Mouse (Mus musculus) neural tube, embryonic 12.5 days (tissue): ENCODE measurements at regions not wholly inside any gene's neighbourhood (a gene's known extent, or its start where the extent isn't known, plus 50 kb on each side); places are given as distances from the start of the nearest gene placed in this dataset.
A peak's percentile ranks its signal among the peaks of the same experiment; 100 is the strongest.

ENCODE experiments used
- ATAC-seq: fragments of 200-750 bp; cut with Nextera tagmentation; 2 replicates; pipeline ENCODE4 v1.8.0; 2017; ENCODE audit warnings: low read depth, mild to moderate bottlenecking, moderate TSS enrichment, moderate library complexity; ENCODE audit not compliant: low FRiP score
- H3K27ac ChIP-seq: fragments of 300-500 bp; sonication (generic); 2 replicates; pipeline ENCODE4 v1.5.1; 2016
- H3K27me3 ChIP-seq: fragments of 300-500 bp; sonication (generic); replicated peaks from 2 replicates; pipeline ENCODE4 v1.6.1; 2016; ENCODE audit warnings: mild to moderate bottlenecking
- H3K36me3 ChIP-seq: fragments of 300-500 bp; sonication (generic); 2 replicates; pipeline ENCODE4 v1.6.1; 2016; ENCODE audit warnings: mild to moderate bottlenecking
- H3K4me1 ChIP-seq: fragments of 300-500 bp; sonication (generic); 2 replicates; pipeline ENCODE4 v1.6.1; 2016
- H3K4me2 ChIP-seq: fragments of 300-500 bp; sonication (generic); replicated peaks from 2 replicates; pipeline ENCODE4 v1.6.1; 2016; ENCODE audit warnings: mild to moderate bottlenecking
- H3K4me3 ChIP-seq: fragments of 300-500 bp; sonication (generic); 2 replicates; pipeline ENCODE4 v1.5.1; 2016
- H3K9ac ChIP-seq: fragments of 300-500 bp; sonication (generic); 2 replicates; pipeline ENCODE4 v1.6.1; 2016; ENCODE audit warnings: mild to moderate bottlenecking
- H3K9me3 ChIP-seq: fragments of 300-500 bp; sonication (generic); 2 replicates; pipeline ENCODE4 v1.6.1; 2016; ENCODE audit warnings: mild to moderate bottlenecking
- WGBS: fragments of 180-500 bp; shearing (Covaris S2); methylation state at CpG from one replicate; pipeline ENCODE4 v1.1.7; 2016; 5-methylcytosine and 5-hydroxymethylcytosine counted together

- no peak overlapping the region for H3K27ac ChIP-seq
- ATAC-seq, result no peak
- H3K9me3 ChIP-seq, result no peaks in the 10 kb centered on the region
- peaks cover 44% of the 10 kb centered on the region for H3K27me3 ChIP-seq
- H3K4me1 ChIP-seq, result peaks cover 43% of the 10 kb centered on the region
- WGBS, result 55% methylated on average over 7 of the region's 7 CpGs
- no peak overlapping the region for H3K4me3 ChIP-seq
- H3K4me2 ChIP-seq, result no peak overlapping the region
- H3K36me3 ChIP-seq, result no peaks in the 10 kb centered on the region
- H3K9ac ChIP-seq, result no peak overlapping the region
These were observed 100.4 kb upstream of the Olfm4 start for GRCm38 (mm10) chr14:79883487-79883886.

- peaks cover 46% of the 10 kb centered on the region for H3K27me3 ChIP-seq
- H3K27ac ChIP-seq, result no peak overlapping the region
- H3K9me3 ChIP-seq, result no peaks in the 10 kb centered on the region
- ATAC-seq, result peak; percentile 55
- H3K4me2 ChIP-seq, result no peak overlapping the region
- no peaks in the 10 kb centered on the region for H3K36me3 ChIP-seq
- WGBS, result 3% methylated on average over 9 of the region's 9 CpGs
- no peak overlapping the region for H3K4me3 ChIP-seq
- H3K9ac ChIP-seq, result no peak overlapping the region
- peaks cover 48% of the 10 kb centered on the region for H3K4me1 ChIP-seq
These were observed 102.2 kb upstream of the Olfm4 start for GRCm38 (mm10) chr14:79881726-79882125.

- Histone ChIP-seq H3K4me1 (peaks cover 48% of the 10 kb centered on the region), H3K36me3 (no peaks in the 10 kb centered on the region), H3K9ac (no peak overlapping the region), H3K27ac (no peak overlapping the region), H3K4me3 (no peak overlapping the region), H3K4me2 (peak overlapping the region; percentile 7; the same call in 1 of the 2 replicates), H3K27me3 (peaks cover 45% of the 10 kb centered on the region), H3K9me3 (no peaks in the 10 kb centered on the region)
- WGBS, result 11% methylated on average over 5 of the region's 5 CpGs
- ATAC-seq, result peak; percentile 27; the same call in 1 of the 2 replicates
These were observed 103.7 kb upstream of the Olfm4 start for GRCm38 (mm10) chr14:79880065-79880755.

GRCm38 (mm10) chr14:79879333-79880035 is 104.4 kb upstream of the Olfm4 start:
- Histone ChIP-seq H3K27ac (peak overlapping the region; percentile 38; the same call in 1 of the 2 replicates), H3K27me3 (peaks cover 40% of the 10 kb centered on the region), H3K36me3 (no peaks in the 10 kb centered on the region), H3K4me2 (peak overlapping the region; percentile 33), H3K4me1 (peaks cover 48% of the 10 kb centered on the region), H3K4me3 (no peak overlapping the region), H3K9me3 (no peaks in the 10 kb centered on the region), H3K9ac (no peak overlapping the region)
- 33% methylated on average over 11 of the region's 11 CpGs for WGBS
- no peak; the same call in 1 of the 2 replicates for ATAC-seq

GRCm38 (mm10) chr14:79878285-79879019 is 105.4 kb upstream of the Olfm4 start:
- Histone ChIP-seq H3K9ac (no peak overlapping the region), H3K4me3 (no peak overlapping the region), H3K27me3 (peaks cover 34% of the 10 kb centered on the region), H3K27ac (no peak overlapping the region), H3K4me1 (peaks cover 52% of the 10 kb centered on the region), H3K4me2 (no peak overlapping the region), H3K9me3 (no peaks in the 10 kb centered on the region), H3K36me3 (no peaks in the 10 kb centered on the region)
- no peak for ATAC-seq
- WGBS, result 58% methylated on average over 17 of the region's 17 CpGs

GRCm38 (mm10) chr14:79873062-79873461 is 102.0 kb upstream of the Pcdh8 start:
- peak; percentile 73 for ATAC-seq
- peaks cover 22% of the 10 kb centered on the region for H3K4me1 ChIP-seq
- no peak overlapping the region for H3K4me2 ChIP-seq
- H3K27me3 ChIP-seq, result peaks cover 29% of the 10 kb centered on the region
- no peaks in the 10 kb centered on the region for H3K36me3 ChIP-seq
- no peak overlapping the region for H3K9ac ChIP-seq
- H3K4me3 ChIP-seq, result no peak overlapping the region
- 12% methylated on average over 13 of the region's 13 CpGs for WGBS
- peak overlapping the region; percentile 21; the same call in 1 of the 2 replicates for H3K27ac ChIP-seq
- no peaks in the 10 kb centered on the region for H3K9me3 ChIP-seq

GRCm38 (mm10) chr14:79872430-79872829 is 101.3 kb upstream of the Pcdh8 start:
- Histone ChIP-seq H3K4me1 (peaks cover 20% of the 10 kb centered on the region), H3K4me2 (no peak overlapping the region), H3K27ac (peak overlapping the region; percentile 21; the same call in 1 of the 2 replicates), H3K36me3 (no peaks in the 10 kb centered on the region), H3K4me3 (no peak overlapping the region), H3K27me3 (peaks cover 23% of the 10 kb centered on the region), H3K9ac (no peak overlapping the region), H3K9me3 (no peaks in the 10 kb centered on the region)
- ATAC-seq, result peak; percentile 75
- WGBS, result 5% methylated on average over 1 of the region's 1 CpGs

- Histone ChIP-seq H3K4me3 (no peak overlapping the region), H3K36me3 (no peaks in the 10 kb centered on the region), H3K4me1 (peaks cover 20% of the 10 kb centered on the region), H3K9me3 (no peaks in the 10 kb centered on the region), H3K27me3 (peaks cover 11% of the 10 kb centered on the region; the same call in 1 of the 2 replicates), H3K27ac (no peak overlapping the region), H3K9ac (no peak overlapping the region), H3K4me2 (no peak overlapping the region)
- ATAC-seq, result no peak
- WGBS, result 75% methylated on average over 1 of the region's 1 CpGs
These were observed 98.2 kb upstream of the Pcdh8 start for GRCm38 (mm10) chr14:79869325-79869724.

- H3K4me1 ChIP-seq, result no peaks in the 10 kb centered on the region
- H3K9me3 ChIP-seq, result no peaks in the 10 kb centered on the region
- no peaks in the 10 kb centered on the region; the same call in 1 of the 2 replicates for H3K27me3 ChIP-seq
- no peak overlapping the region for H3K27ac ChIP-seq
- H3K9ac ChIP-seq, result no peak overlapping the region
- no peak overlapping the region for H3K4me3 ChIP-seq
- no peak for ATAC-seq
- WGBS, result 93% methylated on average over 7 of the region's 7 CpGs
- H3K36me3 ChIP-seq, result no peaks in the 10 kb centered on the region
- no peak overlapping the region for H3K4me2 ChIP-seq
These were observed 85.1 kb upstream of the Pcdh8 start for GRCm38 (mm10) chr14:79856245-79856644.

GRCm38 (mm10) chr14:79854216-79854615 is 83.1 kb upstream of the Pcdh8 start:
- no peak overlapping the region for H3K27ac ChIP-seq
- ATAC-seq, result no peak
- peaks cover 11% of the 10 kb centered on the region; the same call in 1 of the 2 replicates for H3K4me1 ChIP-seq
- H3K9ac ChIP-seq, result no peak overlapping the region
- H3K4me3 ChIP-seq, result no peak overlapping the region
- 87% methylated on average over 5 of the region's 5 CpGs for WGBS
- no peaks in the 10 kb centered on the region for H3K9me3 ChIP-seq
- H3K27me3 ChIP-seq, result no peaks in the 10 kb centered on the region; the same call in 1 of the 2 replicates
- no peaks in the 10 kb centered on the region for H3K36me3 ChIP-seq
- no peak overlapping the region for H3K4me2 ChIP-seq

- Histone ChIP-seq H3K4me1 (peaks cover 11% of the 10 kb centered on the region; the same call in 1 of the 2 replicates), H3K27ac (no peak overlapping the region), H3K4me3 (no peak overlapping the region), H3K9me3 (no peaks in the 10 kb centered on the region), H3K36me3 (no peaks in the 10 kb centered on the region), H3K4me2 (no peak overlapping the region), H3K9ac (no peak overlapping the region), H3K27me3 (no peaks in the 10 kb centered on the region; the same call in 1 of the 2 replicates)
- ATAC-seq, result no peak
- WGBS, result 81% methylated on average over 10 of the region's 10 CpGs
These were observed 81.6 kb upstream of the Pcdh8 start for GRCm38 (mm10) chr14:79852683-79853082.

GRCm38 (mm10) chr14:79851795-79852194 is 80.7 kb upstream of the Pcdh8 start:
- Histone ChIP-seq H3K9me3 (no peaks in the 10 kb centered on the region), H3K4me2 (no peak overlapping the region), H3K36me3 (no peaks in the 10 kb centered on the region), H3K9ac (no peak overlapping the region), H3K27ac (no peak overlapping the region), H3K4me3 (no peak overlapping the region), H3K27me3 (no peaks in the 10 kb centered on the region; the same call in 1 of the 2 replicates), H3K4me1 (peaks cover 11% of the 10 kb centered on the region; the same call in 1 of the 2 replicates)
- WGBS, result 69% methylated on average over 7 of the region's 7 CpGs
- no peak for ATAC-seq
